Mouse (Mus musculus): ENCODE data around the gene Tcirg1. TPM values are rescaled to one million over a fixed set of nuclear protein-coding genes. Genes with fewer than 3 reads are reported as not detected.

The Tcirg1 gene
- polyA plus RNA-seq, 1 experiment: 488 TPM

DNA sequence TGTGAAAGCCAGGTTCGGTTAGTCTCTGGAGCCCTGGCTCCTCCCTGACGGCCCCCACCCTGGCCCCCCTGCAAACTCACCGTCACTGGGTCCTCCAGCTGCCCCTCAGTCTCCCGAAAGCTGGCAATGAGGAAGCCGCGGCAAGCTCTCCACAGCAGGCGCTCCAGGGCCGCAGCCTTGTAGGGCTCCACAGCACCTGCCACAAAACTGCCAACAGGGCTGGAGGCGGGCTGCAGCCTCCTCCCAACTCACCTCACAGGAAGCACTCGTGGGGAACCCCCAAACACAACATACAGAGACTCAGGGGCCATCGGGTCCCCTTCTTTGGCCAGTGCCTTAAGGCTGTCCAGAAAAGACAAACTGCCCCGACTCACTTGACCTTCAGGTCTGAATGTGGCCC, 4.0 kb downstream of the Tcirg1 start:
- Histone ChIP-seq H3K4me1 (ENCODE audit: control insufficient read depth, insufficient read depth, low read length) (peaks cover 45% of the 10 kb centered on the region), H3K27ac (ENCODE audit: insufficient read depth, low read depth, low read length) (no peak overlapping the region), H3K4me3 (ENCODE audit: insufficient read depth, low read length) (peak overlapping the region; percentile 94; the same call in 1 of the 2 replicates)
- TF ChIP-seq CTCF (IDR thresholded peaks at IDR 0.05; ENCODE audit: low read depth, low read length) (no peak), POLR2A (IDR thresholded peaks at IDR 0.05; ENCODE audit: borderline replicate concordance, low read depth, low read length) (no peak)

DNA sequence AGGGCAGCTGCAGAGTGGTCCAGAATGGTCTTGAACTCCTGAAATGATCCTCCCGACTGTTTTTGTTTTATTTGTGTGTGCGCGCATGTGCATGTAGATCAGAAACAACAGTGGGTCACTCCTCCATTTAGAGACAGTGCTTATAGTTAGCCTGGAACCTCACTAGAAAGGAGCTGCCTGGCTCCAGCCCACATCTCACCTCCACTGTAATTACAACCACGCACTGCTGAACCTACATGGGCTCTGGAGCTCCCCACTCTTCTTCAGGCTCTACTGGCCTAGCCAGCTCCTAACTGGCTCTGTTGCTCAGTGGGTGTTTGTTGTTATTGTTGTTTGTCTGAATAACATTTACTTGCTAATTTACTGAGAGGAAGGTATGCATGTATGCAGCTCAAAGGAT, 7.3 kb downstream of the Tcirg1 start:
- TF ChIP-seq CTCF (IDR thresholded peaks at IDR 0.05; ENCODE audit: low read depth, low read length) (no peak), POLR2A (IDR thresholded peaks at IDR 0.05; ENCODE audit: borderline replicate concordance, low read depth, low read length) (no peak)
- Histone ChIP-seq H3K27ac (ENCODE audit: insufficient read depth, low read depth, low read length) (peak overlapping the region; percentile 2; the same call in 1 of the 2 replicates), H3K4me3 (ENCODE audit: insufficient read depth, low read length) (no peak overlapping the region), H3K4me1 (ENCODE audit: control insufficient read depth, insufficient read depth, low read length) (peaks cover 45% of the 10 kb centered on the region)

- peak overlapping the region; percentile 2; the same call in 1 of the 2 replicates for H3K27ac ChIP-seq (ENCODE audit: insufficient read depth, low read depth, low read length)
- peaks cover 41% of the 10 kb centered on the region for H3K4me1 ChIP-seq (ENCODE audit: control insufficient read depth, insufficient read depth, low read length)
- no peak for TF ChIP-seq CTCF (IDR thresholded peaks at IDR 0.05; ENCODE audit: low read depth, low read length)
- TF ChIP-seq POLR2A (IDR thresholded peaks at IDR 0.05; ENCODE audit: borderline replicate concordance, low read depth, low read length): no peak
- H3K4me3 ChIP-seq (ENCODE audit: insufficient read depth, low read length): no peak overlapping the region
These were observed 8.0 kb downstream of the Tcirg1 start for GRCm38 (mm10) chr19:3898952-3899351.

DNA sequence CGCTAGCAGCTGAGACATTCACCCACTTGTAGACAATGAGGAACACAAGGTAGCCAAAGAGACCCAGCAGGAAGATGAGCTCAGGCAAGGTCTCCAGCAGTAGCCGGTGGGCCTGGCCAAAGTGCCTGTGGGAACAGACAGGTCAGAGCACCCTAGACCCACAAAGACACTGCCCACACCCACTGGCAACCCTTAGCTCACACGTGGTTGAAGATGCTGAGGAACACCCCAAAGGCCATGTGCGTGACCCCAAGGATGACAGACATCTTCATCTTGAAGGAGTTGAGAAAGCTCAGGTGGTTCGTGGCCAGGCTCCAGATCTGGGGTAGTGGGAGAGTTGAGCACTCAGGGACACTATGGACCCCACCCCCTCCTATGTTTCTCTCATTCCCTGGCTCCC, 9.4 kb downstream of the Tcirg1 start:
- no peak for TF ChIP-seq POLR2A (IDR thresholded peaks at IDR 0.05; ENCODE audit: borderline replicate concordance, low read depth, low read length)
- no peak overlapping the region for H3K4me3 ChIP-seq (ENCODE audit: insufficient read depth, low read length)
- peaks cover 28% of the 10 kb centered on the region for H3K4me1 ChIP-seq (ENCODE audit: control insufficient read depth, insufficient read depth, low read length)
- H3K27ac ChIP-seq (ENCODE audit: insufficient read depth, low read depth, low read length): no peak overlapping the region

GRCm38 (mm10) chr19:3896208-3896607, 10.7 kb downstream of the Tcirg1 start:
- Histone ChIP-seq H3K27ac (ENCODE audit: insufficient read depth, low read depth, low read length) (no peak overlapping the region), H3K4me3 (ENCODE audit: insufficient read depth, low read length) (no peak overlapping the region), H3K4me1 (ENCODE audit: control insufficient read depth, insufficient read depth, low read length) (peaks cover 19% of the 10 kb centered on the region)
- TF ChIP-seq CTCF (IDR thresholded peaks at IDR 0.05; ENCODE audit: low read depth, low read length) (no peak), POLR2A (IDR thresholded peaks at IDR 0.05; ENCODE audit: borderline replicate concordance, low read depth, low read length) (no peak)

DNA sequence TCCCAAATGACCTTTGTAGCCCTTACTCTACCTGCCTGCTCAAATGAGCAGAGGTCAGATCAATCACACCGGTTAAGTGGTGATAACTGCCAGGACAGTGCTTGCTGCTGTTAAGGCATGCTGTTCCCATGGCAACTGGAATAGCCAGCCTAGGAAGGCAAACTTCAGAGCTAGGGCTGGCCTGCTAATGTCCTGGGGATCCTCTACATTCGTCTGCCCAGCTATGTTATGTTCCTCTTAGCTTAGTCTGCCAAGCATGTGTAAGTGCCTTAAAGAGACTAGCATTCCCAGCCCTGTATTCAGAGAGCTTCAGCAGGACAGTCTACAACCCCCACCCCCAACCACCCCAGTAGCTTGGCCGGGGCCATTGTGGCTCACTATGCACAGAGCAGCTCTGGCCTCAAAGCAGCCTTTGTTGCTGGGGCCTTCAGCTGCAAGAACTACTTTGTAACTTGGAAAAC, 11.7 kb downstream of the Tcirg1 start:
- H3K4me3 ChIP-seq (ENCODE audit: insufficient read depth, low read length): no peak overlapping the region
- peaks cover 17% of the 10 kb centered on the region for H3K4me1 ChIP-seq (ENCODE audit: control insufficient read depth, insufficient read depth, low read length)
- TF ChIP-seq CTCF (IDR thresholded peaks at IDR 0.05; ENCODE audit: low read depth, low read length): no peak
- TF ChIP-seq POLR2A (IDR thresholded peaks at IDR 0.05; ENCODE audit: borderline replicate concordance, low read depth, low read length): no peak
- no peak overlapping the region for H3K27ac ChIP-seq (ENCODE audit: insufficient read depth, low read depth, low read length)

- H3K4me3 ChIP-seq (ENCODE audit: insufficient read depth, low read length): no peak overlapping the region
- TF ChIP-seq POLR2A (IDR thresholded peaks at IDR 0.05; ENCODE audit: borderline replicate concordance, low read depth, low read length): no peak
- no peak for TF ChIP-seq CTCF (IDR thresholded peaks at IDR 0.05; ENCODE audit: low read depth, low read length)
- H3K27ac ChIP-seq (ENCODE audit: insufficient read depth, low read depth, low read length): no peak overlapping the region
These were observed 12.6 kb downstream of the Tcirg1 start for GRCm38 (mm10) chr19:3894294-3894693.

GRCm38 (mm10) chr19:3893545-3894116, 13.3 kb downstream of the Tcirg1 start:
- TF ChIP-seq POLR2A (IDR thresholded peaks at IDR 0.05; ENCODE audit: borderline replicate concordance, low read depth, low read length) (no peak), CTCF (IDR thresholded peaks at IDR 0.05; ENCODE audit: low read depth, low read length) (no peak)
- peaks cover 4% of the 10 kb centered on the region for H3K4me1 ChIP-seq (ENCODE audit: control insufficient read depth, insufficient read depth, low read length)
- H3K27ac ChIP-seq (ENCODE audit: insufficient read depth, low read depth, low read length): peak overlapping the region; percentile 12; the same call in 1 of the 2 replicates
- no peak overlapping the region for H3K4me3 ChIP-seq (ENCODE audit: insufficient read depth, low read length)

More at GRCm38 (mm10) chr19:3894294-3894693, 12.6 kb downstream of the Tcirg1 start:
- peaks cover 10% of the 10 kb centered on the region for H3K4me1 ChIP-seq (ENCODE audit: control insufficient read depth, insufficient read depth, low read length)

- TF ChIP-seq CTCF (IDR thresholded peaks at IDR 0.05; ENCODE audit: low read depth, low read length): peak; percentile 59
- TF ChIP-seq POLR2A (IDR thresholded peaks at IDR 0.05; ENCODE audit: borderline replicate concordance, low read depth, low read length): no peak
- no peak overlapping the region for H3K27ac ChIP-seq (ENCODE audit: insufficient read depth, low read depth, low read length)
- H3K4me1 ChIP-seq (ENCODE audit: control insufficient read depth, insufficient read depth, low read length): no peaks in the 10 kb centered on the region
- H3K4me3 ChIP-seq (ENCODE audit: insufficient read depth, low read length): no peak overlapping the region
These were observed 16.8 kb downstream of the Tcirg1 start for GRCm38 (mm10) chr19:3890181-3890580.

DNA sequence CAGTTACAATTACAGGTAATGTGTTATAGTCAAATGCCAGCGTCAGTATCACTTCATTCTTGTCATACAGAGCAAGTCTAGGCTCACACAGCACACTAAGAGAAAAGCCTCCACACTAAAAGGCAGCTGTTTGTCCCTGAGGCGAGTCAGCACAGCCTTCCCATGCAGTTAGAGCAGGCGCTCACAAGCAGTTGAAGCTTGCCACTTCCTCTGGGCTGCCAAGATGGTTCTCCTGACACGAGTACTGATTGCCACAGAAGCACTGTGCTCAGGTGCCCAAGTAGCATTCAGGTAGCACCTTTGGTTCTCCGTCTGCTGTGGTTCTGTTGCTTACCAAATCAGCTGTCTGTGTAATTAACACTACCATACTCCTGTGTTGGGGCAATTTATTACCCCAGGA, 17.8 kb downstream of the Tcirg1 start:
- TF ChIP-seq POLR2A (IDR thresholded peaks at IDR 0.05; ENCODE audit: borderline replicate concordance, low read depth, low read length) (no peak), CTCF (IDR thresholded peaks at IDR 0.05; ENCODE audit: low read depth, low read length) (no peak)
- no peaks in the 10 kb centered on the region for H3K4me1 ChIP-seq (ENCODE audit: control insufficient read depth, insufficient read depth, low read length)
- H3K4me3 ChIP-seq (ENCODE audit: insufficient read depth, low read length): no peak overlapping the region
- H3K27ac ChIP-seq (ENCODE audit: insufficient read depth, low read depth, low read length): no peak overlapping the region
